Mouse (Mus musculus) bone marrow macrophage, adult 2 months (primary cell): ENCODE measurements at regions not wholly inside any gene's neighbourhood (a gene's known extent, or its start where the extent isn't known, plus 50 kb on each side); places are given as distances from the start of the nearest gene placed in this dataset.

Experiments used
- H3K27ac ChIP-seq: 2 replicates; pipeline ENCODE4 v1.5.1; 2012; ENCODE audit warnings: low read depth, low read length; ENCODE audit not compliant: insufficient read depth
- H3K4me1 ChIP-seq: 2 replicates; pipeline ENCODE4 v1.6.1; 2012; ENCODE audit warnings: low read length; ENCODE audit not compliant: control insufficient read depth, insufficient read depth
- H3K4me3 ChIP-seq: 2 replicates; pipeline ENCODE4 v1.5.1; 2012; ENCODE audit warnings: mild to moderate bottlenecking, low read length, moderate library complexity; ENCODE audit not compliant: insufficient read depth
- CTCF ChIP-seq: IDR thresholded peaks from 2 replicates; pipeline ENCODE4 v1.5.1; 2012; ENCODE audit warnings: low read depth, mild to moderate bottlenecking, low read length, moderate library complexity
- POLR2A ChIP-seq: IDR thresholded peaks from 2 replicates; pipeline ENCODE4 v1.6.1; 2012; ENCODE audit warnings: mild to moderate bottlenecking, low read depth, low read length, borderline replicate concordance

- TF ChIP-seq CTCF = no peak
- Histone ChIP-seq H3K4me1 (no peaks in the 10 kb centered on the region), H3K4me3 (no peak overlapping the region), H3K27ac (no peak overlapping the region)
These were observed 64.7 kb upstream of the Zfp366 start for GRCm38 (mm10) chr13:99119941-99120340.

DNA sequence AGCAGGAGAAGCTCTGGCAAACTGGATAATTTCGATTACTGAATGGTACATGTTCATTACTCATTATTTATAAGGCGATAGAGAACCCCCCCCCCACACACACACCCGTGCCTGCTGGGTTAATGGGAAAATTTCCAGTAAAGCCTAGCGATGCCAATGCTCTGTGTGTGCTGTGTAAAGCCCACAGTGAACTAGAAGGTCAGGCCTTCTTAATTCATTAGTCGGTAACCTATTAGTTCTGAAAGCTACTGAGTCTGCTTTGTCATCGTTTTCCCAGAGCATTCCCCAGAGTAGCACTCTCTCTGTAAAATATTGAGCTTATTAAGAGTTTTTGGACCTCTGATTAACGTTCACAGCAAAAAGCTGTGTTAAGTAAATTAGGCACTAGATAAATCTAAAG, 65.7 kb upstream of the Zfp366 start:
- no peak for TF ChIP-seq CTCF
- no peak for TF ChIP-seq POLR2A
- H3K27ac ChIP-seq = no peak overlapping the region

GRCm38 (mm10) chr13:99115541-99115940, 69.1 kb upstream of the Zfp366 start:
- H3K27ac ChIP-seq = no peak overlapping the region
- no peaks in the 10 kb centered on the region for H3K4me1 ChIP-seq
- TF ChIP-seq CTCF (no peak), POLR2A (no peak)
- H3K4me3 ChIP-seq = no peak overlapping the region

More for the DNA sequence above, 65.7 kb upstream of the Zfp366 start:
- H3K4me1 ChIP-seq = no peaks in the 10 kb centered on the region
- no peak overlapping the region for H3K4me3 ChIP-seq

DNA sequence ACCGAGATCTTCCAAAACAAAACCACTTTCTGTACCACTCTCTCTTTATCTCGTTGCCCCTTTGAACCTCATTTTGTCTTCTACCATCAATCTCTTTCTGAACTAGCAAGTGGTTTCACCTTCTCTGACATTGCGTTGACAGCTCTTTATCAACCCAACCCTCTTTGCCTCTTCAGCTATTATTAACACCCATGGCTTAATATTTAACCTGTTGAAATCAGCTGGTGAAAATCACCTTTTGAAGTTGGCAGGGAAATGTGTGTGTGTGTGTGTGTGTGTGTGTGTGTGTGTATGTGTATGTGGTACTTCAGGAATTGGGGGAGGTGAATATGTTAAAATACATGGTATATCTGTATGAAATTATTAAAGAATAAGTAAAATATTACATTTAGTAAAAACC, 70.1 kb upstream of the Zfp366 start:
- no peaks in the 10 kb centered on the region for H3K4me1 ChIP-seq
- no peak overlapping the region for H3K27ac ChIP-seq
- H3K4me3 ChIP-seq = no peak overlapping the region
- TF ChIP-seq CTCF (no peak), POLR2A (no peak)

DNA sequence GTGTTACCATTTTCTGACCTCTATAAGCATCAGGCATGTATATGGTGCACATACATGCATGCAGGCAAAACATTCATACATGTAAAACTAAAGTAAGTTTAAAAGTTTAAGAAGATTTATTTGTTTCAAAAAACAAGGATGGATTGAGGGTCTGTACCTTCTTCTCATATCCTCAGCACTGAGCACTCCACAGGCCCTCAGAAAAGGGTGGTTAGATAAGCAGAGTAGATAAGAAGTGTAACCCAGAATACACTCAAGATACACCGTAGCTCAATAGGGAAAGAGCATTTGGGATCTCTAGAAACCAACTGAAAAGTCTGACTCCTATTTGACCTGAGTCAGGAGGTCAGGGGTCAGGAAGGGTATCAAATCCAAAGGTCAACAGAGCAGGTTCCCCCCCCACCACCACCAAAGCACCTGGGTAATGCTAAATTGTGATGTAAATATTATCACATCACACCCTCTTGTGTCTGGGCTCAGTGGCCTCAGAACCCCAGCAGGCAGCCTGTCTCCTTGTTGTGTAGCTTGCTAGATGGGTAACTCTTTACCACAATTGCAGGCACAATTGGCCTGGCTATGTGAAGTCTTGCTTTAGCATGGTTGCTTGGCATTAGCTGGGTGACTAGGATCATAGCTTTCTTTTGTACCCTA, 72.8 kb upstream of the Zfp366 start:
- no peak overlapping the region for H3K4me3 ChIP-seq
- no peak for TF ChIP-seq CTCF
- no peak overlapping the region for H3K27ac ChIP-seq
- H3K4me1 ChIP-seq = no peaks in the 10 kb centered on the region

DNA sequence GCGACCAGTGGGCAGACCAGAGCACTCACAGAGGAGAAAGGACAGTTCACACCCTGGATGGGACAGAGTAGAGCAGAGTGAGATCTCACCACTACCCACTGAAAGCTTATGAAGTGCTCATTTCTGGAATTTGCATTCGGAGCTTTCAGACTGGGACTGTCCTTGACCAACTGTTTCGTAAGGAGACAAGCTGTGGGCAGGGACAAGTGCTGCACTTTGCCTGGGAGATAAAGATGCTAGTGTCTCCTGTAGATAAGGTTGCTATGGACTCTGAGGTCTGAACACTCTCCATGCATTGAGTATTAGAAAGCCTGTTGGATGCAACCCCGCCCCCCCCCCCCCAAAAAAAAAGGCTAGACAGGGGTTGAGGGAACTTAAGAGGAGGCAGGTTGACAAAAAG, 76.6 kb upstream of the Zfp366 start:
- Histone ChIP-seq H3K27ac (no peak overlapping the region), H3K4me3 (no peak overlapping the region)
- TF ChIP-seq POLR2A = no peak
- no peak for TF ChIP-seq CTCF

DNA sequence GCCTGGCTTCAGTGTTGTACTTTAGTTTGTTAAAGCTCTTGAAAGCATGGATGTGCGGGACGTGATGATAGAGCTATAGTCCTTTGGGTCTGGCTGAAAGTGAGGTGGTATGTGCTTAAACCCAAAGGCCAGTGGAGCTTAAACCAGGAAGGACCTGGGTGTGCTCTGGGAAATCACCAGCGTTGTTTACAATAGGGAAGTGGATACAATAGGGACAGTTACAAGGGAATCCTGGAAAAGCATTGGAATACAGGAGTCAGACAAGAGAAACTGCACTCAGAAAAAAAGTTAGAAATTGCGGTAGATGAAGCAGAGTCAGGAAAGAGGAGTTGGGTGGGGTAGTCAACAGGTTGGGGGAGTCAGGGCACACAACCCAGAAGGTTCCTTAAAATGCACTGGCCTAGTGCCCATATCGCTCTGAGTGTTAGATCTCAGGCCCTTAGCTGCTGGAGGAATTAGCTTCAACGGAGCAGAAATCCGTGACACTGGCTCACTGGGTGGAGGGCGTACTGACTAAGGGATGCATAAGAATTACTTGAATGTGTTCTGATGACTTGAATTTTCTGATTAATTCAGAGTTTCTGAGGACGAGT, 82.4 kb upstream of the Zfp366 start:
- Histone ChIP-seq H3K4me1 (peaks cover 21% of the 10 kb centered on the region), H3K27ac (no peak overlapping the region), H3K4me3 (no peak overlapping the region)
- TF ChIP-seq CTCF (no peak), POLR2A (no peak)

More for the DNA sequence above, 76.6 kb upstream of the Zfp366 start:
- H3K4me1 ChIP-seq = no peaks in the 10 kb centered on the region

DNA sequence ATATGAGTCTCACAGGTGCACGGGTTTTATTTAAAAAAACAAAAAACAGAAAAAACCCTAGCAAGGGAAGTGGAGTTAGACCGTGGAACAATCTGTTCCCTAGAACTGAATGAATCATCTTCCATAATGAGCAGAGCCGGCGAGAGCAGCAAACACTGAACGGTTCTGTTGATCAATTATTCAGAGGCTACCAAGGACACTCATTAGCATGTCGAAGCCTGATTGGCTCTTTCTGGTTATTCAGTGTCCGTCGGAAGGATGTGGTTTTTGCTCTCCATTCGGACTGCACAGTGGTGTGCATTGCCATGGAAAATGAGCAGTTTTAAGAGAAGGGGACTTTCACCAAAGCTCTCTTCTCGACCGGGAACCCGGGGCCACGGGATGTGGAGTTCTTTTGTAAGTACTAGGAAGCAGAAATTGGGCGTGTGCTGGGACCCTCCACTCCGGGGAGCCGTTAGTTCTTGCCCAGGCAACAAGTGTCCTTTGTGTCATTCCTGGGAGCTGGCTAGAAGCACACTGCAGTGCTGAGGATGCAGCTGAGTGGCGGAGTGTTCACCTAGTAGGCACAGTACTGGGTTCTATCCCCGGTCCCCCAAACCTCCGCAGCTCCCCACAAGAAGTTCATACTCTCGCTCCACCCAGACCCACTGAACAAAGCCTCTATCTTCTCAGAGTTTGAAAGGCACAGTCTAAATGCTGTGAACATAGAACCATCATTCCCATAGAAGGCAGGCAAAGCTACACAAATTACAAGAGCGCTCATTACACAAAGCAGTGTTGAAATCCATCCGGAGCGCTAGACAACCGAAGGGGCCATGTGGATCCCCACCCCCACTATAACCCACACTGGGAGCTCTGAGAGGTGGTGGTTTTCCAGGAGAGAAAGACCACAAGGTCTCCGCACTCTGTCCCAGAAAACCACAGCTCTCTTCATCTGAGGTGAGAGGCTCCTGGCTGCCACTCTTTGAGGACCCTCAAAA, 83.9 kb upstream of the Zfp366 start:
- TF ChIP-seq POLR2A (no peak), CTCF (no peak)

GRCm38 (mm10) chr13:99099794-99100429, 84.7 kb upstream of the Zfp366 start:
- H3K4me1 ChIP-seq = peaks cover 21% of the 10 kb centered on the region
- TF ChIP-seq POLR2A = no peak
- TF ChIP-seq CTCF = no peak
- peak overlapping the region; percentile 15; the same call in 1 of the 2 replicates for H3K4me3 ChIP-seq
- peak overlapping the region; percentile 24 for H3K27ac ChIP-seq

More for the DNA sequence above, 83.9 kb upstream of the Zfp366 start:
- Histone ChIP-seq H3K4me1 (peaks cover 21% of the 10 kb centered on the region), H3K4me3 (peak overlapping the region; percentile 33), H3K27ac (peak overlapping the region; percentile 29)

DNA sequence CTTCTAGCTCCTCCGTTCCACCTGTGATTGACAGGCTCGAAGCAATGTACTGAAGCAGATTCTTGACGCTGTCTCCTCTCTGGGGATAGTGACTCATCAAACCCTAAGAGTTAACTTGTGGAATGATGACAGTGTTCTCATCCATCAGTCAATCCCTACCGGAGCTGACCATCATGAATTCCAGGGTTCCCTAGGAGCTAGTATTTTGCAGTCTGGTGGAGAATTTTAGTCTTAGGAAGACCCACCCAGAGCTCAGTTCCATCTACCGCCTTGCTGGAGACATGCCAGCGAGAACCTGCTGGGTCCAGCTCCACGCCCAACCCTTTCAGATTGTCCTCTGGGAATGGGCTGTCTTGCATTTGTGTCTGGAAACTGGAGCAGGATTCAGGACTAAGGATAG, 85.4 kb upstream of the Zfp366 start:
- TF ChIP-seq CTCF (no peak), POLR2A (no peak)
- H3K4me3 ChIP-seq = no peak overlapping the region
- H3K4me1 ChIP-seq = peaks cover 21% of the 10 kb centered on the region
- H3K27ac ChIP-seq = no peak overlapping the region
